Mouse (Mus musculus): Measurements from ENCODE around the gene Dyrk3. TPM values are rescaled to one million over a fixed set of nuclear protein-coding genes. Genes with fewer than 3 reads are reported as not detected.
A peak's percentile ranks its signal among the peaks of the same experiment; 100 is the strongest.
"Not testable (repeated sequence)": the region's sequence is repeated elsewhere in the genome, so short reads cannot be mapped to it uniquely, and the experiment has no call there.

Dyrk3 gene
- 1 to 10 TPM; 4.9 to 9.5 (median 6.3) TPM for total RNA-seq (2022)

DNA sequence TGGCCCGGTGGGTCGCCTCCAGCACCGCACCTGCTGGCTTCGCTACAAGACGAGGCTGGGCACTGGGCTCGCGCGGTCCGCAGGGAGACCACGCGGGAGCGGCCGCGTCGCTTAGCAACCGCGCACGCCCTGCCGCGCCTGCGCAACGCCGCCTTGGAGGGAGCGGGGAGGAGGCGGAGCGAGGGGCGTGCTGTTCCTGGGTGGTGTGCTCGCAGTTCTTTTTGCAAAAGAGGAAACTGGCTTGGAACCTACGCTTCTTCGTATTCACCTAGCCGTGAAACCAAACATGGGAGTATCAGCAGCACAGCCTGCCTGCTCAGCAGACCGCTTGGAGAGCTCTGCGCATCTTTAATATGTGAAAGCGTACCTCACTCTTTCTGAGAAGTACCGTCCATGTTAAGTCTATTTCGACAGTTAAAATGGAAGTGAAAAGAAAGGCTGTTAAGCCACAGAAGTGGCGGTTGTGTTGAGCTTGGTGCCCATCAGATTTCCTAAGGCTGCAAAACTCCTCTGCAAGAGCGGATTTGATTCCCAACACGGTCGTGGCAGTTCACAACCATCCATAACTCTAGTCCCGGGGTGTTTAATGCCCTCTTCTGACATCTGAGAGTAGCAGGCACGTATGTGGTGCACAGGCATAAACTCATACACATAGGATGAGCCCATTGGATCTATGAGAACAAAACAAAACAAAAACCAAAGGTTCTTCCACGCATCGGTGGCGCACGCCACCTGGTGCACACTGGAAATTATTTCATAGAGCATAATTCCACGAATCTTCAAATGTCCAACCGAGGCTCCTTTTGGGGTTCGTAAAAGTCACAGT is at the start of gene Dyrk3:
TSS of gene Dyrk3 (minus strand) at position 150 of the 826 bp plus-strand sequence.
- DNase-seq: peak; percentile 89

DNA sequence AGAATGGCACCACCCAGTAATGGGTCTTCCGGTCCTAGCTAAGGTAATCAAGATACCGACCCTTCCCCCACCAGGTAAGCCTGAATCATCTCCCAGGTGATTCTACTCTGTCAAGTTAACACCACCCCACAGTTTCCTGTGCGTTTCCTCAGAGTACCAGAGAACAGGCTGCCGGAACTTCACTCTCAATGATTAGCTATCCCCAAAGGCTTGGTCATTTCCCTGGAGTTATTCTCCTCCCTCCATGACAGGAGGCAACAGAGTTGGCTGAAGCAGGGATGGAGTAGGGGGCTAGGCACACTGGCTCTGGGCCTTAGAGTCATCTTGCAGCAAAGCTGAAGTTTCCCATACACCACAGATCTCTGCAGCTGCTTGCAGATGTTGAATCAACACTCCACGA is 49.7 kb upstream of the Dyrk3 start:
- DNase-seq: no peak

DNA sequence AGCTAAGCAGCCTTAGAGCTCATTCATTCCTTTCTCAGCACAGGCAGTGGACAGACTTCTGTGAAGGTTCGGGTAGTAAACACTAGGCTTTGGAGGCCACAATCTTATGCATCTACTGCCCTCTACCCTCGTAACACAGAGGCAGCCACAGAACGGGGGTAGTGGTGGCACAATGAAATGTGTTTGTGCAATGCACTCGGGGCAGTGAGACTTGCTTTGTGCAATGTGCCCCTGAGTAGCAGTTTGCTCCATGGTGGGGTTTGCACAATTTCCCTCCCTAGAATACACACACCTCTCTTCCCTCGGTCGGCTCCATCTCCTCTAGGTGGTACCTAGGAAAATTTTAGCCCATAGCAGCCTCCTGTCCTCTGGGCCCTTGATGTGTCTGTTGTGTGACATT is 48.9 kb upstream of the Dyrk3 start:
- no peak for DNase-seq

DNA sequence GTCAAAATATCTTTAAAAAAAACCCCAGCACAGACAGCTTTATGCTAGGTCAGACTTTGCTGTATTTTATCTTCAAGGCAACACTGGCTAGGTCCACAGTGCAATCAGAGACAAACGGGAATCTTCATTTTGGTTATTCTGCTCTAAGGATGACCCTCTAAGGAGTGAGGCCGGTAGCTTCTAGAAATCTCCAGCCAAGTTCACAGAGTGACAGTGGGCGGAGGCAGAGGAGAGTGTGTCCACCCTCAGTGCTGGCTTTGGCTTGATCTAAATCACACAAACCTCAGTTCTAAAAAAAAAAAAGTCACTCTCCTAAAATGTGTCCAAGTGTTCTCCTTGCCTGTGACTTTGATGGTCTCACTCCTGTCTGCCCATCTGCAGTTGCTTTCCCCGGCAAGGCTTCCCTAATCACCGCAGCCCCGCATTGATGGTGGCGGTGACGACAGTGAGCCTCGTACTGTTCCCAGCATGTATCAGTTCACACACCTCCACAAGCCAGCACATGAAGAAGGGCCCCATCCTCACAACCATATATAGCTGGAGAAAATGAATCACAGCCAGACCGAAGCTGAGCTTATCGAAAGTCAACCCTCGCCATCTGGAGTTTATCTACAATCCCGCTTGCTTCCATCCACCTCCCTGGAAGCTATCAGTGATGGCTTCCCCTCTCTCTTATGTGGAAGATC is 47.8 kb upstream of the Dyrk3 start:
- no peak for DNase-seq

DNA sequence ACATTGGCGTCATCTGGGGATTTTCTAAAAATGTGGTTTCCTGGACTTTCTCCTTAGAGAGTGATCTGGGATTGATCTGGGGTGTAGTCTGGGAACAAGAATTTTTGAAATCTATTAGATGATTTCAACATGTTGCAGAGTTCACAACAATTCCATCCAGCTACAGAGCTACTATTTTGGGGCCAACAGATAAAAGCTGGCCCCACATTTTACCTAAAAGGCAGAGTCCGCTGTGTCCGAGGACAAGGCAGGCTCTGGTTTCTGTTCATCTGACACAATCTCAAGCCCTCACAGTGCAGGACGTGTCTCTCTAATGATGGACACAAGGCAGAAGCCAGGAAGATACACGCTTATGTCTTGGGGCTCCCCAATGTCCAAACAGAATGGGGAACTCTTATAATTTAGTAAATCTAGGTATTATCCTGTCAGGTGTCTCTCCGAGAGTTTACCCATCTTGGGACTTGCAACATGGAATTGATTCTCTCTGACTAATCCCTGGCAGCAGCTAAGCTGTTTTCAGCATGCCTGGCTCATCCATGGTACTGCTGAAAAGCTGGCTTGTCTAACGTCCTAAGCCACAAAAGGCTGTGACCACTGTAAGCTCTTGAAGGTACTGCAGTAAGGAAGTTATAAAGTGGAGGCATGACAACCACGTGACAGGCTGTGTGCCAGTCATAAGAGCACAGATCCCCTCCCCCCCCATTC is 47.0 kb upstream of the Dyrk3 start:
- no peak for DNase-seq

DNA sequence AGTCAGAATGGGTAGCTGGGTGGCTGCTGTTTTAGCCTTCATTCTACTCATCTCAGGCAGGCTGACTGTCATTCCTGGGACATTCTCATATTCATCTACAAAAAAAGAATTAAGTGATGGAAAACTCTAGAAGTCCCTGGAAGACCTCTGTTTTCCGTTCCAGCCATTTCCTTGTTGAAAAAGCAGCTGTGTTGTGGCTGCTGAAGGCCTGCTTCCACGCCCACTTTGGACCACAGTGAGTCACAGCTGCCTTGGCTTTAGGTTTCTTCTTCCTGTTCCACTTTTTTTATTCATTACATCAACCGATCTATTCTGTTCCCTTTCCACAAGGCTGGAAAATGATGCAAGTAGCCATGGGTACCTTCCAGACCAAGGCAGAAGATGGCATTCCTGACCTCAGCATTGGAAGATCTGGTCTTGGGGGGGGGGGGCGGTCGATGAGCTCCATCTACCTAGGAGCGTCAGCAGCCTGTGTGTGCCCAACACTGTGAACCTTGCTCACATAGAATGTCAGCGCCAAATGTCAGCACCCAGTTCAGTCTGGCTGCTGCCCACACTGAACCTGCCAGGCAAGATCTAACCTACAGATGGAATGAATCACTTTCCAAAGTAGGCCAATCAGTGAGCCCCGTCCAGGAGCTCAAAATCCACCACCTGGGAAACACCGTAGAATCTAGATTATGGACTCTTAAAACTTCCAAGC is 46.3 kb upstream of the Dyrk3 start:
- DNase-seq: no peak

DNA sequence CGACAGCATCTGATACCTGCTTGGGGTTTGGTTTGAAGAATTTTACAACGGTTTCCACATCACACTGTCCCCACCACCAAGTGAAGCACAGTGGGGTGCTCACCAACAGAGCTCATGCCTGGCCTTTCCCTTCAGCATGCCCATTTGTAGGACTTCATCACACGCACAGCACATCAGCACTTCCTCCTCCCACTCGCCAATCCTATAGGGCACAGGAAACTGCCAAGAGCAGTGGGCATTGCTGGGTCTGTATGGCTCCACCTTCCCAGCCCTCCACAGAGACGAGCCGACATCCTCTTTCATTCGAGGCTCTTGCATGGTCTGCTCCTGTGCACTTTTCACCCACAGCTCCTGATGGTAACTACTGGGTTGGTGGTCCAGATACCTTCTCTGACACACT is 45.1 kb upstream of the Dyrk3 start:
- no peak for DNase-seq

DNA sequence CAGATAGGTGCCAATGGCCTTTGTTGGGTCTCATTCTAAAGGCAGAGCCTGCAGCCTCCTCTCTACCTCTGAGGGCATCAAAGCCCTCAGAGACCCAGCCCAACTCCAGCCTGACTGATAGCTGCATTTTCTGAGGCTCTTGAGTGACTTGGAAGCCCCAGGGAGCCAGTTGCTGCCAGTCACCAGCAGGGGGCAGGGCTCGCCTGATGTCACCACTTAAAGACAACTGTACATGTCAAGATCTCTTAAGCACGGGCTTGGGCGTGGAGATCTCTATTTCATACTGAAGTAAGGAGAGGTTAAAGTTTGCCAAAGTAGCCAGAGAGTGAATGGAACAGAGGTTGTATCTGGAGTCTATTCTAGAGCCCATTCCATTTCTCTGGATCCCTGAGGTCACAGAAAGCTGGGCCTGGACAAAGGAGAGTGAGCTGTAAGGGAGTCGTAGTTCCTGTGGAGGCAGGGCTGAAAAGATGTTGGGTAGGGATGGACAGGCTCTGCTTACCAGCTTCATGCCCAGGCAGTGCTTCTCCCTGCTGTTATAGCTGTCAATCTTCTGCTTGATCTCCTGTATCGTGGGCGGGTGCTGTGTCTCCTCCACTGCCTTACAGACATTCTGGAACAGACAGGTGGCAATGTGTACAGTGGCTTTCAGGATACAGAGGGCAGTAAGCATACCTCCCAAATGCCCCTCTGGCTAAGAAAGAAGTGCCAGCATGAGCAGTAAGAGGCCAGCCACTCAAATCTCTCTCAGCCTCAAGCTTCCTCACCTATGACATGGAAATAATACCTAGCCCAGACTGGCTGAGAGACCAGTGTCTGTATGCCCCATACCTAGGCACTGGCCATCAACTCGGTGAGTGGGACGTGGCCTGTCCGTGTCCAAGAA is 43.7 kb upstream of the Dyrk3 start:
- DNase-seq: peak; percentile 68

DNA sequence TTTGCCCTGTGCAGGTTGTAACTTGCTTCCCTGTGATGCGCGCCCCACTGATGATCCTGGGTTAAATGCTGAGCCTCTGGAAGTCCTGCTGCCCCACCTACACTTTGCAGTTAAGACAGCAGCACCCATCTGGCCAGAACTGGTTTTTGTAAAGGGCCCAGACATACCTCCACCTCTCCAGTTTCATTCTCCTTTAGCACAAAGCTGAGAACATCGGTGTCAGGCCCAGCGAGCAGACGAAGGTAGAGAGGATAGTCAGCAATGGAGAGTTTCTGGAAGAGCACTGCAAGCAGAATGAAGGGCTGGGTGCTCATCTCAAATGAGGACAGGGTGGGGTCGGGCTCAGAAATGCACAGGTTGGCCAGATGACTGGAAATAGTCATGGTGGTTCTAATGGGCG is 42.2 kb upstream of the Dyrk3 start:
- no peak for DNase-seq

DNA sequence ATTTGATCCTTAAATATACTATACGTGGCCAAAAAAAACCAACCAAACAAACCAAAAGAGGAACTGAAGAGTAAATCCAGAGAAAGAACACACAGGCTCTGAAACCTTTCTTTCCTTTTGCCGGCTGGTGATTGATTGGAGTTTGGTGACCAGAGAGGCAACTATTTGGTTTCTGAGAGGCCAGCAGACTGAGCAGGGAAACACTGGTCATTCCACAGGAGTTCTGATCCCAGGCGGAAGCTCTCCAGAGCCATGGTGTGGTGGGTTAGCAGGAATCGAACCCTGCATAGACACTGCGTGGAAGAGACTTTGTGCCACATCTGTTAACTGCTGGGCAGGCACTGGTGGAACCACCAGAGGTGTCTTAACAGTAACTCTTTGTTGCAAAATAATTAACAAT is 39.9 kb upstream of the Dyrk3 start:
- DNase-seq: no peak

DNA sequence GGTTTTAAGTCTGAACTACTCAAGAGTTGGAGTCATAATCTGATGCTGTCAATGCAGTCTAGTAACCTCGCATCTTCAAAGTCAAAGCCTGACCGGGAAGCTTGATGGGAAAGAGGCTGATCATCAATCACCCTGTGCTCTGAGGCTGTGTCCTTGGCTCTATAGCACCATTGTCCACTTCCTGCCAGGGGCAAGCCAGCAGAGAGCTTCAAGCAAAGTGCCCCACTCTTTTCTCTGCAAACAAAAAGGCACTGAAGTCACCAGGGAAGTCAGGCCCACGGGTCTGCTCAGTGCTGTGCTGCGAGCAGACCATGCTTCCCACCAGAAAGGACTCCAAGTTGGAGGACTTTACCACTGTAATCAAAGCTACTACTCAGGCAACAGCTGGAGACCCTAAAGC is 39.1 kb upstream of the Dyrk3 start:
- peak; percentile 68 for DNase-seq

DNA sequence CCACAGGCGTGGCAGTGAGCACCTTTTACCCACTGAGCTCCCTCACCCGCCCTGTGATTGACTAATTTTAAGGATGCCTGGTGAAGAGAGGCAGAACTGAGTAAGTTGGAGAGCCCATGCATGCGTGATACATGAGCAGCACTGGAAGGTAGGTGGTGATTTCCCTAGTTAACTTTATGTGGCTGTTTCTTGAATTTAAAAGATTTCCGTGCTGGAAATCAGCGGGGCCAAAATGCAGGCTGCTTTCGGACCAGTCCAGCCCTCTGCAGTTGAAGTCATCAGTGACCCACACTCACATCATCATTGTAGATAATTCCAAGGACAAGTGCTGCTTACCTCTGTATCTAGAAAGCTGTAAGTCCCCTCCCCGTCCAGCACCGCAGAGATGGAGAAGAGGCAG is 37.7 kb upstream of the Dyrk3 start:
- no peak for DNase-seq

DNA sequence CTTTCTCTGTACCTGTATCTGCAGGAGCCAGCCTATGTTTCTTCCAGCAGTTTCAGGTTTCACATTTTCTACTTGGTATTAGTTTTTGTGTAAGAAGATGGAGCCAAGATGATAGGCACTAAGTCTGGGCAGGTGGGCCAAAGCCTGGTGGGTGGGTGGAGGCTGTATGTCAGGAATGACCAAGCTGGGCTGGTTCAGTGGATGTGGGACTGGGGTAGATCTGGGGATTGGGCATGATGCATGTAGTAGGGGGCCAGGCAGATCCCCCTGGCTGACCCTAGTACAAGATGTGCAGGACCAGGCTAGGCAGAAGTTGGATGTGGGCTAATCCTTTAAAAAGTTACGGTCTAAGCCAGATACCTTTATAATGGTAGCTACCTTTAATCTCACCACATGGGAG is 37.0 kb upstream of the Dyrk3 start:
- no peak for DNase-seq

DNA sequence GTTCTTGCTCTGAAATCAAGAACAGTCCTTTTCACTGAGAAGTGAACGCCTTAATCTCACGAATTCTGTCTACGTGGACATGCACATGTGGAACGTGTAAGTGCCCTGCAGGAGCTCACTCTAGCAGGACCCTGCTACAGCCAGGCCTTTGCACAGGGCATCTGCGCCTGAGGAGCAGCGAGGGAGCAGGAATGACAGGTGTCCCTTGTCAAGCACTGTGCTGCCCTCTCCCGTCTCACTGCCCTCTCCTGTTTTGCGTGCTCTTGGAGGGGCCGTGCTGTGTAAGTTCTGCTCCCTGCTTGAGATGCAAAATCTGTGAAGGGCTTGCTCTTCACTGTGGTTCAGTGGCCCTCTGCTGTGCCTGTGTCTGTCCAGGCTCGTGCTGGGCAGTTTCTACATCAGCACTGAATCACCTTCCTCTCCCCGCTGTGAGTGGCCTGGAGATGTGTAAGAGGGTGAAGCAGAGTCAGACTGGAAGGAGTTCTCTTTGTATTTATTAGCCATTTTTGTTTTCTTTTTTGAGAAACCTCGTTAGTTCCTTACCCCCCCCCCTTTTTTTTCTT is 36.2 kb upstream of the Dyrk3 start:
- no peak for DNase-seq

DNA sequence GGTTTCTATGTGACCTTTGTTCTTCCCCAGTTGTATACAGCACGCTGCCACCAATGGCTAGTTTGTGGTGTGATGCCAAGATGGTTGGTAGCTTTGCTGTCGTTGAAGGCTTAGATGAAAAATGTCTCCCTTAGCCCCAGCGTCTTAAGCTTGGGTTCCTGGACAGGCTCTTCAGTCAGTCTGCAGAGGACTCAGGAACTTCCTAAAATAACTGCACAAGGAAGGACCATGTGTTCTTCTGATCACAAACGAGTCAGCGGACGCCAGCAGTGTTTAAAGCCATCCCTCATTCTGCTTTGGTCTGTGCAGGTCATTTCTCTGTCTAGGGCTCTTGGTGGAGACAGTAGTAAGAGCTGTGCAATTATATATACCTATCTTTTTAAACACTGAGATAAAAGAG is 35.7 kb upstream of the Dyrk3 start:
- DNase-seq: no peak

DNA sequence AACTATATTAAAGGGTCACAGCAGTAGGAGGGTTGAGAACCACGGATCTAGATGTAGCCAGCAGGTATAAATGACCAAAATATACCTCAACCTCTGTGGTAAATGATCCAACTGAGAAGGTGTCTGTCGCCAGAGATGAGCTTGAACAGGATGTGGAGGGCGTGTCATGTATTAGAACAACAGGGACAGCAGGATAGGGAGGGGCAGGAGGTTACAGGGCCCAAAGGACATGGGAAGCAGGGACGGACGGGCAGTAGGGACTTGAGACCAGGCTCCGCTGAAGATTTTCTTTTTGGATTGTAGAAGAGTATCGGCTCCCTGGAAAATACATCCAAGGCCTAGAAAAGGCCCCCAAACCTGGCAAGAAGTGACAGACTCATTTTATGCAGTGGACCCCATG is 34.9 kb upstream of the Dyrk3 start:
- DNase-seq: no peak

DNA sequence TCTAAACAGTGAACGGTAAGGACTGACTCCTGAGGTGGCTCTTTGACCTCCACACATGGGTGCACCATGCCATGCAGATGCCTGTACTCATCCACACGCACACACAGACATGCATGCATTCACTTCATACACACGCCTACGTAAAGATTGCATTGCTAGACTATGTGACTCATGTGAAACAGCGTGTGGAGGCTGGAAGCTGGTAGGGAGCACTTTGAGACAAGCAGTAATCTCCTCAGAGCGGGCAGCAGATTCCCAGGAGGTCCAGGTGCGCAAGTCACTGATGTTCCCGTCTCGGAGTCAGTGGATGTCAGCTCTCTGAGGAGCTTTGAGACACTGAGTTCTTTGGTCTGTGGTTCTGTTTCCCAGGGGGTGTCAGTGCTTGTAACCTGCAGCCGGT is 29.5 kb upstream of the Dyrk3 start:
- DNase-seq: no peak

DNA sequence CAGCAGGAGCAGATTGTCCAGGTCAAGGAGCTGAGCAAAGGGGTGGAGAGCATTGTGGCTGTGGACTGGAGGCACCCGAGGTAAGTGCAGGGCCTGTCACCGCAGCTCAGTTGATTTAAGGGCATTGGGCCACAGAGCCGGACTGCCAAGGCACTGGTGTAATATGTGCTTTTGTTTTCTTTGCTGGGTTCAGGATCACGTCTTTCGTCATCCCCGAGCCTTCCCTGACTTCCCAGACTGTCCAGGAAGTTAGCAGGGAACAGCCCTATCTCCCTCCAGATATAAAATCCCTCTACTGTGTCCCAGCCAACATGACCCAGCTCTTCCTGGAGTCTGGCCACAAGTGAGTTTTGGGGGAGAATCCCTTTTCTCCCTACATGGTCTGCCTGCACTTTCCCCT is 26.3 kb upstream of the Dyrk3 start:
- DNase-seq: no peak

DNA sequence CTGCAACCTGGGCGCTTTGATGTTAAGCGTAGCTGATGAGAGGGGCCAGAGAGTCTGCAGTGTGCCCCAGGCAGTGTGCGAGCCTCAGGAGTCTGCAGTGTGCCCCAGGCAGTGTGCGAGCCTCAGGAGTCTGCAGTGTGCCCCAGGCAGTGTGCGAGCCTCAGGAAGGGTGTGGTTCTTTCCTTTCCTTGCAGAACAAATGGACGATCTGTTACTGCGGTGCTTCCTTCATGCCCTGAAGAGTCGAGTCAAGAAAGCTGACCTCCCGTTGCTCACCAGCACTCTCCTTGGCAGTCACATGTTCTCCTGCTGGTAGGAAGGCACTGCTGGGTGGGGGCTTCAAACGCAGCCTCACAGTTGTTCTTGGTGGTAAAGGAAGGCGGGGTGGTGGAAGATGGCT is 23.0 kb upstream of the Dyrk3 start:
- no peak for DNase-seq

DNA sequence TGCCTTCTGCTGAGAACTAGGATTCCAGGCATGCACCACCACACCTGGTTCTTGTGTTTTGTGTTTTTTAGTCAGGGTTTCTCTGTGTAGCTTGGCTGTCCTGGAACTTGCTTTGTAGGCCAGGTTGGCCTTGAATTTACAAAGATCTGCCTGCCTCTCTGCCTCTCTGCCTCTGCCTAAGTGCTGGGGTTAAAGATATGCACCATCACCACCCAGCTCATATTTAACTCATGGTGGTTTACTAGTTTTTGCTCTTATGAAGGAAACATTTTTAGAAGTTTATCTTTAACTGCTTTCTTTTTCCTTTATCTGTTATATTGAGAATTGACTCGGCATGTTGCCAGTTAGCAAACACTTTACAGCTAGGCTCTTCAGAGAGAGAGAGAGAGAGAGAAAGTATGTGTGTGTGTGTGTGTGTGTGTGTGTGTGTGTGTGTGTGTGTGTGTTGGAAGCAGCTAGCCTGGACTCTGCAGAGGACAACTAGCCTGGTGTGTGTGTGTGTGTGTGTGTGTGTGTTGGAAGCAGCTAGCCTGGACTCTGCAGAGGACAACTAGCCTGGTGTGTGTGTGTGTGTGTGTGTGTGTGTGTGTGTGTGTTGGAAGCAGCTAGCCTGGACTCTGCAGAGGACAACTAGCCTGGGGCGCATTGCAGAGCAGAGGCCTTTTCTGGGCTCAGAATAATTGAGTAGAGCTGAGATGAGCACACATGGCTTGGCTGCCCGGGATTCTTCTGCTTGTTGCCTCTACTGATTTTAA is 21.6 kb upstream of the Dyrk3 start:
- not testable (repeated sequence) for DNase-seq

DNA sequence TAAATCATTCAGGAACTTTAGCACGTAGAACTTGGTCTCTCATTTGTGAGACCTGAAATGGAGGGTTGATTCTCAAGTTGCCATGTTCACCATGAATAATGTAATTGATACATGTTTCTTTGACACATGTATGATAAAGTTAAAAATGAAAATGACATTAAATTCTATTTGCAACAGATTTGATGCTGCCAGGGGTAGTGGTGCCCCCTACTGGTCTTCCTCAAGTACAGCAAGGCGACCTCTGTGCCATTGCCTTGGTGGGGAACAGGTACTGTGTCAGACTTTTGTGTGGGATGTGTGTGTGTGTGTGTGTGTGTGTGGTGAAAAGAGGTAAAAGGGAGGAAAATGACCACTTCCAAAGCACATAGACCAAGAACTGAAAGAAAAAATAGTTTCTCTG is 17.3 kb upstream of the Dyrk3 start:
- no peak for DNase-seq

All from adrenal gland, adult 8-10 months (tissue).